Comparison of ENCODE assay signal across 9 mouse cellular contexts in the genomic region with DNA sequence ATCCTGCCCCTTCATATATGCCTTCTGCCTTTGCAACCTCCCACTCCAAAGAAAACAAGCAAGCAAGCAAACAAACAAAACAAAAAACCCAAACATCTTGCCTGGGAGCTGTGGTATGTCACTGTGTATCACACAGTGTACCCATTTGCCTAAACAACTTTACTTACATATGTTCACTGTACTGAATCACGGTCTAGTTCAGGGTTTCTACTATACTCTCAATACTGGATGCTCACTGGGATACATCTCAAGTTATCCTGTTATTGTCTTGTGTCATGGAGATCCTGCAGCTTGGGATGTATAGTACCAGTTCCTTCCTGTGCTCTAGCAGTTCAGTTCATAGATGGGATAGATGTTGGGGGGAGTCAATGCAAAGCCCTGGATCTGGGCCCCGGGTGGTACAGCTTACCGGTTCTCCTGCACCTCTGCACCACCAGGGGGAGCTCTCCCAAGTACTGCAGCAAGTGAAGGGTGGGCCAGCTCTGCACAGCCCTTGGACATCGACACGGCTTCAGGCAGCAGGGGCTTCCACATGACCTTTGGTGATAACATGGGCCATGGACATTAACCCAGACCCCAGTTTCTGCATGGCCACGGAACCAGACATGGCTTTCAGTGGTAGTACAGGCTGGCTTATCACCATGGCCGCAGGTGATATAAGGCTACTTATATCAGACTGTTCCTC. TPM values are rescaled to one million over a fixed set of nuclear protein-coding genes. Genes with fewer than 3 reads are reported as not detected.
DNase-seq lines count a peak whose midpoint lies in the region; ATAC-seq and TF ChIP-seq lines count a peak whose summit lies in the region.
"Had no signal": no experiment of that assay in that cellular context is flagged by ENCODE, and none has a peak within 500 bp of the region (broad histone marks: within the 10 kb centered on the region; RNA-seq: fewer than 3 reads in every experiment).

No protein-coding gene starts in this region.

- ATAC-seq in forebrain, embryonic 15.5 days (replicated peaks), result peak; percentile 93
- peak; percentile 81 for ATAC-seq in liver, postnatal 0 days
- peak; percentile 98 for ATAC-seq in neutrophil, adult 5-6 weeks (ENCODE audit: extremely low read depth, insufficient number of reproducible peaks, low FRiP score, poor library complexity, severe bottlenecking)

- TF ChIP-seq EP300 in liver, postnatal 0 days (IDR thresholded peaks at IDR 0.05; ENCODE audit: low read depth), result no peak

- H3K4me2 ChIP-seq in forebrain, embryonic 15.5 days (replicated peaks), result no peak overlapping the region
- no peak overlapping the region for H3K4me2 ChIP-seq in liver, postnatal 0 days (ENCODE audit: low read depth, low read length)

- H3K4me3 ChIP-seq in forebrain, embryonic 15.5 days, result no peak overlapping the region
- no peak overlapping the region for H3K4me3 ChIP-seq in liver, postnatal 0 days (ENCODE audit: low read depth, low read length)

- no peaks in the 10 kb centered on the region for H3K4me1 ChIP-seq in forebrain, embryonic 15.5 days
- no peaks in the 10 kb centered on the region for H3K4me1 ChIP-seq in liver, postnatal 0 days (ENCODE audit: insufficient read depth)

- no peaks in the 10 kb centered on the region for H3K36me3 ChIP-seq in forebrain, embryonic 15.5 days
- H3K36me3 ChIP-seq in liver, postnatal 0 days (replicated peaks; ENCODE audit: insufficient read depth, low read length), result peaks cover 2% of the 10 kb centered on the region

- no peak overlapping the region for H3K9ac ChIP-seq in forebrain, embryonic 15.5 days (replicated peaks)
- no peak overlapping the region for H3K9ac ChIP-seq in liver, postnatal 0 days (replicated peaks)

- no peak overlapping the region for H3K27ac ChIP-seq in forebrain, embryonic 15.5 days (replicated peaks)
- H3K27ac ChIP-seq in liver, postnatal 0 days (ENCODE audit: low read depth), result no peak overlapping the region
- H3K27ac ChIP-seq: macrophage had no signal

- no peaks in the 10 kb centered on the region for H3K27me3 ChIP-seq in forebrain, embryonic 15.5 days
- H3K27me3 ChIP-seq in liver, postnatal 0 days (ENCODE audit: insufficient read depth, low read length), result no peaks in the 10 kb centered on the region

- 41% methylated on average over 7 of the region's 7 CpGs for WGBS in forebrain, embryonic 15.5 days
- 36% methylated on average over 7 of the region's 7 CpGs for WGBS in liver, postnatal 0 days (ENCODE audit: insufficient replicate concordance)

- peak; percentile 93 for TF ChIP-seq CTCF in liver, postnatal 0 days (IDR thresholded peaks at IDR 0.05; ENCODE audit: low read depth)

- intact Hi-C loops in heart, postnatal 14 days (cut with DNase I), result loop anchor here (1.0 kb wide), 1 partner anchor 192 kb away; no protein-coding TSS in a partner anchor

- no peaks in the 10 kb centered on the region for H3K9me3 ChIP-seq in forebrain, embryonic 15.5 days
- no peaks in the 10 kb centered on the region for H3K9me3 ChIP-seq in liver, postnatal 0 days (ENCODE audit: low read length)

- peak; percentile 82 for DNase-seq in ES-CJ7 (ENCODE audit: low read depth, low spot score)
- peak; percentile 28 for DNase-seq in cerebellum, adult 11-12 months
- peak; percentile 85 to 86 for DNase-seq in heart, postnatal 14 days
- peak; percentile 92 for DNase-seq in kidney, postnatal 4 days
- DNase-seq in liver, postnatal 0 days, result peak; percentile 85
- peak; percentile 51 for DNase-seq in testis, postnatal 14 days (ENCODE audit: low spot score)

RNA-seq across cellular contexts. Expression of a gene that starts 36.7 kb away (rescaled TPM):
- 63.5 and 73.4 TPM in 2 replicates for polyA plus RNA-seq in forebrain, embryonic 15.5 days (2015; fragmentation: Nextera tagmentation; extraction: Ambion mirVana)
- total RNA-seq in heart, postnatal 14 days (2021), result 10 to 100 TPM; 16.2 to 19.3 TPM
- 45.3 and 47.5 TPM in 2 replicates for polyA plus RNA-seq in liver, postnatal 0 days (2015; fragmentation: Nextera tagmentation; extraction: Ambion mirVana)
- 67.8 and 75.3 TPM in 2 replicates for total RNA-seq in neutrophil, adult 5-6 weeks (2017)

RNA-seq across cellular contexts. Expression of a gene that starts 37.0 kb away (rescaled TPM):
- polyA plus RNA-seq in forebrain, embryonic 15.5 days (2015; fragmentation: Nextera tagmentation; extraction: Ambion mirVana), result 48.1 and 53.3 TPM in 2 replicates
- total RNA-seq in heart, postnatal 14 days (2021), result 1 to 10 TPM; 9.6 to 9.7 TPM
- 1.4 and 1.6 TPM in 2 replicates for polyA plus RNA-seq in liver, postnatal 0 days (2015; fragmentation: Nextera tagmentation; extraction: Ambion mirVana)
- total RNA-seq in neutrophil, adult 5-6 weeks (2017), result 6.2 and 6.5 TPM in 2 replicates

Comparison
In these comparisons a context has a peak if more than half of its experiments do, and no peak if none do; other contexts are left out.
1. DNase-seq: peak in every context shown above with its lines; median percentile 92 in kidney, postnatal 4 days; 86 in heart, postnatal 14 days; 85 in liver, postnatal 0 days; 82 in ES-CJ7; 51 in testis, postnatal 14 days; 28 in cerebellum, adult 11-12 months.